Mouse (Mus musculus) forebrain, embryonic 15.5 days (tissue): ENCODE measurements at regions not wholly inside any gene's neighbourhood (a gene's known extent, or its start where the extent isn't known, plus 50 kb on each side); places are given as distances from the start of the nearest gene placed in this dataset.

Experiments used
- ATAC-seq: fragments of 200-750 bp; cut with Nextera tagmentation; replicated peaks from 2 replicates; pipeline ENCODE4 v1.8.0; 2017; ENCODE audit warnings: mild to moderate bottlenecking, moderate TSS enrichment, moderate library complexity
- H3K27ac ChIP-seq: fragments of 300-500 bp; sonication (generic); replicated peaks from 2 replicates; pipeline ENCODE4 v1.5.1; 2015; ENCODE audit warnings: mild to moderate bottlenecking, inconsistent platforms
- H3K27me3 ChIP-seq: fragments of 300-500 bp; sonication (generic); 2 replicates; pipeline ENCODE4 v1.6.1; 2015; ENCODE audit warnings: inconsistent platforms
- H3K36me3 ChIP-seq: fragments of 300-500 bp; sonication (generic); 2 replicates; pipeline ENCODE4 v1.6.1; 2015; ENCODE audit warnings: mild to moderate bottlenecking, inconsistent platforms
- H3K4me1 ChIP-seq: fragments of 300-500 bp; sonication (generic); 2 replicates; pipeline ENCODE4 v1.6.1; 2015; ENCODE audit warnings: inconsistent platforms
- H3K4me2 ChIP-seq: fragments of 300-500 bp; sonication (generic); replicated peaks from 2 replicates; pipeline ENCODE4 v1.6.1; 2015; ENCODE audit warnings: mild to moderate bottlenecking, inconsistent platforms
- H3K4me3 ChIP-seq: fragments of 300-500 bp; sonication (generic); 2 replicates; pipeline ENCODE4 v1.5.1; 2015; ENCODE audit warnings: mild to moderate bottlenecking, inconsistent platforms
- H3K9ac ChIP-seq: fragments of 300-500 bp; sonication (generic); replicated peaks from 2 replicates; pipeline ENCODE4 v1.6.1; 2015; ENCODE audit warnings: mild to moderate bottlenecking, inconsistent platforms
- H3K9me3 ChIP-seq: fragments of 300-500 bp; sonication (generic); 2 replicates; pipeline ENCODE4 v1.6.1; 2016; ENCODE audit warnings: inconsistent platforms
- WGBS: fragments of 180-500 bp; shearing (Covaris S2); methylation state at CpG from one replicate; pipeline ENCODE4 v1.1.7; 2015; ENCODE audit warnings: mixed read lengths; 5-methylcytosine and 5-hydroxymethylcytosine counted together

DNA sequence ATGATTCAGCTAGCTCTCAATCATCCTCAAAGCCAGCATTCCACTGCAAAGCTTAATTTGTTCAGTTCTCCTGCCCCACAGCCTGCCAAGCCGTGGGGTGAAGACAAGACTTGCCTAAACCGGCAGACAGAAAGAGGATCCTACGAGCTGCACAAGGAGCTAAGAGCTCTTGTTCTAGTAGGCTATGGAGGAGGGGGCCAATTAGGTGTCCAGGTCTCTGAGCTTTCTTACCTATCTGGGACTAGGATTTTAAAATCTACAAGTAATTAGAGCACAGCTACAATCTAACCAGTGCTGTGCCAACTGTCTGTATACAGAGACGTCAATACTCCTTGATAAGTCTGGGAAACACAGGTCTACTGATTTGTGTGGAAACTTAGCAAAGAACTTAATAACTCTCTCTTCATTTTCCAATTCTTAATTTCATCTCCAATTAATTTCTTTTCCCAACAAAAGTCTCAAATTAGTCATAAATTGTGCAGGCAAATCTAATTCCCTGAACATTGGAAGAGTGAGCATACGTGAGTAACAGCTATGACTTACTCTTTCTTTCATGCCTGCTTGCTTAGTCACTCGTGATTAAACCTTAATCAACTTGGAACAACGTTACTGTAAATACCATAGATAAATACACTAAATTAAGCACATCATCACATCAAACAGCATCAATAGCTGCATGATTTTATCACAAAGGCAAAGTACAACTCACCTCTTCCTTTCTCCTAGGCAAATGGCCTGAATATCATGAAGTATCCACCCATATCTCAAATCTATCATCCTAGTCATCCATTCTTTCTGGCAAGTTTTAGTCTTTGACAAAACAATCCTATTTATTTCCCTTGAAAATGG, 87.1 kb upstream of the Mtap start:
- no peak overlapping the region for H3K4me2 ChIP-seq
- no peak overlapping the region for H3K9ac ChIP-seq
- H3K36me3 ChIP-seq: no peaks in the 10 kb centered on the region
- no peak overlapping the region for H3K4me3 ChIP-seq
- H3K4me1 ChIP-seq: no peaks in the 10 kb centered on the region
- H3K27me3 ChIP-seq: no peaks in the 10 kb centered on the region
- no peaks in the 10 kb centered on the region for H3K9me3 ChIP-seq
- no peak overlapping the region for H3K27ac ChIP-seq
- 68% methylated on average over 7 of the region's 7 CpGs for WGBS
- ATAC-seq: no peak

DNA sequence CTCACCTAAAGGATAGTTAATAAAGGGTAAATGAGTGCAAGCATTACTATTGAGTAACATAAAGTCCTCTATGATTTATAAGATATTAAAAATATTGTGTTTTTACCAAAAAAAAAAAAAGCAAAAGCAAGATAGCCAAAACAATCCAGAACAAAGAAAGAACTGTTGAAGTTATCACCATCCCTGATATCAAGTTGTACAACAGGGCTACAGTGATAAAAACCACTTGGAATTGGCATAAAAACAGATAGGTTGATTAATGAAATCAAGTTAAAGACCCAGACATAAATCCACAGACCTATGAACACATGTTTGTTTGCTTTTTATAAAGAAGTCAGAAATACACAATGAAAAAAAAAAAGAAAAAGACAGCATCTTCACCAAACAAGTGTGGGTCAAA, 92.4 kb upstream of the Mtap start:
- Histone ChIP-seq H3K4me3 (no peak overlapping the region), H3K4me1 (no peaks in the 10 kb centered on the region), H3K27ac (no peak overlapping the region), H3K27me3 (no peaks in the 10 kb centered on the region), H3K9me3 (no peaks in the 10 kb centered on the region), H3K4me2 (no peak overlapping the region), H3K9ac (no peak overlapping the region), H3K36me3 (no peaks in the 10 kb centered on the region)
- no peak for ATAC-seq

DNA sequence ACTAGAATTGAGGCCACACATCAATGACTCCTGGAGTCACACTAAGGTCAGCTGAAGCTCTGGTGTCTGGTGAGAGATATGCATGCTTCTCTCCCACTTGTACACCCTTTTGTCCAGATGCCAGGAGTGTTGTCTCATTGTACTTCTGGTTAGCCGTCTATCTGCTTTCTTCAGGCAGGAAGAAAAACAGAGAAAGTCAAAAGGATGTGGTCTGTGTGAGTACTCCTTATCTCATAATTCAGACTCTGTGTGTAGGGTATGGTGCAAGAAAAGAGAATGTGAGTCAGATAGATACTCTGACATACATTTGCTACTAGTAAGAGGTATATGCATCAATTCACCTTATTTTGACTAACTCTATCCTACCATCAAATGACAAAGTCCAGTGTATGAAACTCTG, 92.9 kb upstream of the Mtap start:
- Histone ChIP-seq H3K4me3 (no peak overlapping the region), H3K36me3 (no peaks in the 10 kb centered on the region), H3K9me3 (no peaks in the 10 kb centered on the region), H3K27ac (no peak overlapping the region), H3K4me2 (no peak overlapping the region), H3K9ac (no peak overlapping the region), H3K27me3 (no peaks in the 10 kb centered on the region), H3K4me1 (no peaks in the 10 kb centered on the region)
- no peak for ATAC-seq
- WGBS: 72% methylated on average over 1 of the region's 1 CpGs

DNA sequence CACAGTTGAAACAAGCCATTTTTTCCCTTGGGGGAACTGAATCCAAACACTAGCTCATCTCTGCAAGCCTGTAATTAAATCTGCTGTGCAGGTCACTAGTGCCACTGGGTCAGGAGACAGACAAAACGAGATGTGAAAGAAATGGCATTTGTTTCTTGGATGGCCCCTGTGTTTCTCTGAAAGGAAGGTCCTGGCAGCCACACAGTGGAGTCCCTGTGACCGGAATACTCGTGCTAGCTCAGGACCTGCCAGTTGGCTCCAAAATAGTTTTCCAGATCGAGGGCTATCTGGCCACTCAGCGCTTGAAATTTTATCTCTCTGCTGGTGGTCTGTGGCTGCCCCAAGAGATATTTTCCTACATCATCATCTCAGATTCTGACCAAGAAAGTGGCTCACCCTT, 96.1 kb upstream of the Mtap start:
- no peak for ATAC-seq

DNA sequence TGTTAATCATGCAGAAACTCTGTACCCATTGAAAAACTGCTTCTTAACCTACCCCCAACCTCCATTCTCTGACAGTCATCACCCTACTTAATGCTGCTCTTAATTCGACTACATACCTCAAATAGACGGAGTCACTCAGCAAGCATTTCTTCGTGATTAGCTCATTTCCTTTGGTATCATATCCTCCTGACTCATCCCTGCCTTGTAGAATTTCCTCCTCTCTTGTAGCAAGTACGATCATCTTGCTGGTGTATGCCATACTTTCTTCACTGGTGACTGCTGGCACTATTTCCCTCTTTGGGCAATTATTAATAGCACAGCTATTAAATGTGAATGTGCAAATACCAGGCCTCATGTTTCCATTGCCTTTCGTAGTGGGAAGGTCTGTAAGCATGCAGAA, 98.0 kb upstream of the Mtap start:
- H3K36me3 ChIP-seq: no peaks in the 10 kb centered on the region
- H3K9me3 ChIP-seq: no peaks in the 10 kb centered on the region
- 74% methylated on average over 5 of the region's 5 CpGs for WGBS
- no peak overlapping the region for H3K4me2 ChIP-seq
- H3K9ac ChIP-seq: no peak overlapping the region
- ATAC-seq: no peak
- no peak overlapping the region for H3K27ac ChIP-seq
- H3K27me3 ChIP-seq: no peaks in the 10 kb centered on the region
- H3K4me3 ChIP-seq: no peak overlapping the region
- H3K4me1 ChIP-seq: no peaks in the 10 kb centered on the region

More for the DNA sequence above, 96.1 kb upstream of the Mtap start:
- H3K9me3 ChIP-seq: no peaks in the 10 kb centered on the region
- no peaks in the 10 kb centered on the region for H3K36me3 ChIP-seq
- H3K27ac ChIP-seq: no peak overlapping the region
- WGBS: 49% methylated on average over 5 of the region's 5 CpGs
- no peaks in the 10 kb centered on the region for H3K4me1 ChIP-seq
- H3K9ac ChIP-seq: no peak overlapping the region
- no peak overlapping the region for H3K4me3 ChIP-seq
- no peaks in the 10 kb centered on the region for H3K27me3 ChIP-seq
- H3K4me2 ChIP-seq: no peak overlapping the region

DNA sequence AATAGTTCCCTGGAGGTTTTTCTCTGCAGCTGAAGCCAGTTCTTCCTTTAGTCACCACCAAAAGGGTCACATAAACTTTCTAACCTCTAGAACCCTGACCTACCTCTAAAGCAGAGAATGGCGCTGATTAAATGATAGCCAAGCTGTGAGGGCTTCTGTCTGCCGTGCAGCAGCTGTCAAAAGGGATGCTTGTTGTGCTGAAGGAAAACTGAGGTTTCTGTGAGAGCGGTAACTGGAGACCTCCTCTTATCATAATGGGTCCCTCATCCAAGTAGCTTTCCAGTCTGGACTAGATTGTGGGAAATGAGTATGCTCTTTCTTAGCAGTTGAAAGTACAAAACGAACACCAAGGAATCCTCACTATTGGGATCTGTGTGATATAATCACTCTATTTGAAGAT, 98.8 kb upstream of the Mtap start:
- Histone ChIP-seq H3K4me1 (no peaks in the 10 kb centered on the region), H3K9me3 (no peaks in the 10 kb centered on the region), H3K4me3 (no peak overlapping the region), H3K27ac (no peak overlapping the region), H3K9ac (no peak overlapping the region), H3K36me3 (no peaks in the 10 kb centered on the region), H3K4me2 (no peak overlapping the region), H3K27me3 (no peaks in the 10 kb centered on the region)
- WGBS: 66% methylated on average over 4 of the region's 4 CpGs
- no peak for ATAC-seq

DNA sequence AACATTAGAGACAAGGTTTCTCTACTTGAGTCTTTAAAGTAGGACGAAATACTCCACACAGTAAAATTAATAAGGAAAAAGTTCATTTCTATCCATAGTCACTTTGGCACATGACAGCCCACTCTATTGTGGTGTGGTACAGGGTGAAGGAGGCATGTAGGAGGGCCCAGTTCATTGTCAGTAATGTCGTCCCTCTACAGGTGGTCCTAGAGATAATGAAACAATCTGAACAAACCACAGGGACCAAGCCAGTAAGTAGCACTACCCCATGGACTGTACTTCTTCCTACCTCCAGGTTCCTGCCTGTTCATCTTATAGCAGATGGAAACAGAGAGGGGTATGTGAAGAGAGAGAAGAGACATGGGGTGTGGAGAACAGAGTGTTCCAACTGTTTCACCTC, 102.1 kb upstream of the Mtap start:
- no peak for ATAC-seq
- H3K4me1 ChIP-seq: no peaks in the 10 kb centered on the region
- H3K36me3 ChIP-seq: no peaks in the 10 kb centered on the region
- no peak overlapping the region for H3K4me3 ChIP-seq
- H3K27me3 ChIP-seq: no peaks in the 10 kb centered on the region
- H3K9me3 ChIP-seq: no peaks in the 10 kb centered on the region
- 82% methylated on average over 2 of the region's 2 CpGs for WGBS
- no peak overlapping the region for H3K27ac ChIP-seq
- H3K4me2 ChIP-seq: no peak overlapping the region
- no peak overlapping the region for H3K9ac ChIP-seq

DNA sequence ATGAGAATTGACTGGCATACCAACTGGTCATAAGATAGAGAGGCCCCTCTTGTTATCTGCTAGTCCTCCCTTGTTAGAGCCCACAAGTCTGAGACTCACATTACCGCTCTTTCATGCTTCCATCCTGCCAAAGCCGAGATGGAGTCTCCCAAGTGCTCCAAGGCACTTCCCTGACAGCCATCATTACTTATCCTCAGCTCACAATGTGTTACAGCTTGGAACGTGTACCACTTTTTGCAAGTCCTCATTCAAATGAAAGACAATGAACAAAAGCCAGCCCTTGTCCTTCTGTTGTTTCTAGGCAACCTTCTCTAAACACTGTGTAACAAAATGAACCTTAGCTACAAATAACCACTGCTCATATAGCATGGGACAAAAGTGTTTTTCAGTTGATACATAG, 102.6 kb upstream of the Mtap start:
- ATAC-seq: no peak
- no peaks in the 10 kb centered on the region for H3K4me1 ChIP-seq
- H3K36me3 ChIP-seq: no peaks in the 10 kb centered on the region
- H3K4me3 ChIP-seq: no peak overlapping the region
- no peak overlapping the region for H3K9ac ChIP-seq
- no peak overlapping the region for H3K4me2 ChIP-seq
- no peaks in the 10 kb centered on the region for H3K9me3 ChIP-seq
- WGBS: 61% methylated on average over 3 of the region's 3 CpGs
- H3K27ac ChIP-seq: no peak overlapping the region
- no peaks in the 10 kb centered on the region for H3K27me3 ChIP-seq

DNA sequence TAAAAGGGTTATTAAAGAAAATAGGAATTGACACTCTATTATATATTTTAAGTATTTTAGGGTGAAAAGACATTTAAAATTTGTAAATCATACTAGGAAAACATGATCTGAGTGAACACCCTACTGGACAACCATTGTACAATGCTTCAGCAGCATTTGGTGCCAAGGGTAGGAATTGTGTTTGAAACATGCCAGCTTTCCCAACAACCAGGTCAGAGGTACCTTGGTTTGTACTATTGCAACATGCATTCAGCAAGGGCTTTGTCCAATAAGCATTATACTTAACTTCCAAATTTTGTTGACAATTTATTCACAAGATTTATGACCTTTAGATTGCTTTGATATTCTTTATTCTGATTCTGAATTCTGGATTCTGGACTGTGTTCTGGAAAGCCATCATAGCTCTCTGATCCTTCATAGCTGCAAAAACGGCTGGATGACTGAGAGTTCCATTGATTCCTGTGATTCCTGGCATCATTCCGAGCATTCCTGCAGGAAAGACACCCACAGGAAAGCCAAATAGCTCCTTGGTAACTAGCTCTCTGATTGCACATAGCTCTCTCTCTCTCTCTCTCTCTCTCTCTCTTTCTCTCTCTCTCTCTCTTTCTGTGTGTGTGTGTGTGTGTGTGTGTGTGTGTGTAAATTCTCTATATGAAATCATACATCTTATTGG, 124.1 kb upstream of the Mtap start:
- Histone ChIP-seq H3K27ac (no peak overlapping the region), H3K4me2 (no peak overlapping the region), H3K36me3 (no peaks in the 10 kb centered on the region), H3K4me3 (no peak overlapping the region), H3K27me3 (no peaks in the 10 kb centered on the region), H3K9me3 (no peaks in the 10 kb centered on the region), H3K9ac (no peak overlapping the region), H3K4me1 (no peaks in the 10 kb centered on the region)
- ATAC-seq: no peak
- WGBS: 51% methylated on average over 2 of the region's 2 CpGs

DNA sequence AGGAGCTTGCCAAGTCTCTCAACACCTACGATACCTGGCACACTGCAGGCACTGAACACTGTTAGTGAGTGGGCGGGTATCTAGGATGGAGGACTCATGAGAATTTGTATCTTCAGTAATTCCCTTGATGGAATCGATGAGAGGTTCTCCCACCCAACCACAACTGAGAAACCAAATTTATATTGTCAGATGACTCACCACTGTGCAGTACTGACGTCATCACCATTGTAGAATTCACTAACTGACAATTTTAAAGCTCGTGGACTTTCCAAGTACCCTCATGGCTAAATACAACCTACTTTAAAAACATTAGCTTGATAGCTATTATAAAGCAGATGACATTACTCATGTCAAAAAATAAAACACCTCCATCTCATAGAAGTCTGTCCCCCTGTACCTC, 128.4 kb upstream of the Mtap start:
- Histone ChIP-seq H3K4me2 (no peak overlapping the region), H3K4me3 (no peak overlapping the region), H3K36me3 (no peaks in the 10 kb centered on the region), H3K4me1 (no peaks in the 10 kb centered on the region), H3K27ac (no peak overlapping the region), H3K9ac (no peak overlapping the region), H3K27me3 (no peaks in the 10 kb centered on the region), H3K9me3 (no peaks in the 10 kb centered on the region)
- no peak for ATAC-seq
- 90% methylated on average over 5 of the region's 5 CpGs for WGBS

DNA sequence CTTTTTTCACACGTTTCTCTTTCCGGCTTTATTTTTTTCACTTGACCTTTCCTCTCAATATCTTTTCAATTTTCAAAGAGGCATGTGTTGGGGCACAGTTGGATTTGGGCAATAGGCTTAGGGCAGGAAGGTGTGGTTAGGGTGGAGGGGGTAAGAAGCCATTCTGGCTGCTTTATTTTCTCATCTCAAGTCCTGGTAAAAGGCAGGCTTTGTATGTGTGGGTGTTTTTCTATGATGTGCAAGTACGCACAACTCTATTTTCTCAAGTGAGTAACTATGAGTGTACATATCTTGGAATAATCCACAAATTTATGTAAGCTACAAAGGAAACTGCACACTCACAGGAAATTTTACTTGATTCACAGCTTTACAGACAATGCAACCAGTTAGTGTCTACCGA, 121.5 kb upstream of the Ifne start:
- Histone ChIP-seq H3K27ac (no peak overlapping the region), H3K4me1 (no peaks in the 10 kb centered on the region), H3K4me2 (no peak overlapping the region), H3K27me3 (no peaks in the 10 kb centered on the region), H3K4me3 (no peak overlapping the region), H3K9ac (no peak overlapping the region), H3K36me3 (no peaks in the 10 kb centered on the region), H3K9me3 (no peaks in the 10 kb centered on the region)
- whole genome bisulfite sequencing: 86% methylated on average over 4 of the region's 4 CpGs
- no peak for ATAC-seq

DNA sequence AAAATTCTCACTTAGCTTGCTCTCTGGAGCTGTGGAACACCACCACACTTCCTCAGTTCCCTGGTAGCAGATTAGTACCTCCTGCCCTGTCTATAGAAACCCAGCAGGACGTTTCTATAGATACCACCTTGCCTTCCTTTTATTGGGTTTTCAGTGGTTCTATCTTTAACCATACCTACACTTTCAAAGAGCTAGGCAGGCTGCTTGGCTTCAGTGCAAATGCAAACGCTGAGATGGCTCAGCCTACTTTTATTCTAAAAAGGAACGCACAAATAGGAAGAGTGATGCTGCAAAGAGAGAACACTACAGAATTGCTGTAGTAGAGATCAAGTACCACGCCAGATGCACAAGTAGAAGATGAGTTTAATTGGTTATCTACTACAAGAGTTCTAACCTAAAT, 120.9 kb upstream of the Ifne start:
- no peak for ATAC-seq
- H3K9me3 ChIP-seq: no peaks in the 10 kb centered on the region

DNA sequence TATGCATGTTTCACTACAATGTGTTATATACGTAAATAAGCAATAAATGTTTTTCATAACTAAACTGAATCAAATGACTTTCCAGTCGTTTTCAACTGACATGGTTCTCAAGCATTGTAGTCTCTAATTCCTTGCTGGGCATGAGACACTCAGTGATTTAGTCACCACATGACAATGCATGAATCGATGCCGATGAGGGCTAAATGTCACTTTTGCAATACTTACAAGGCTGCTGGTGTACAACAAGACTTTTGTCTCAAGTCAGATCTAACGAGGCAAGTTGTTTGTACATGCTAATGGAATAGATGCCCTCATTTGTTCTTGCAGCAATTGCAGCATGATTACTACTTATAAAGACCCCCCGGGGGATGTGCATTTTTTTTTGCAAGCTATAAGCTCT, 120.2 kb upstream of the Ifne start:
- H3K36me3 ChIP-seq: no peaks in the 10 kb centered on the region
- H3K4me2 ChIP-seq: no peak overlapping the region
- 57% methylated on average over 6 of the region's 6 CpGs for WGBS
- H3K27ac ChIP-seq: no peak overlapping the region
- no peak overlapping the region for H3K9ac ChIP-seq
- no peak for ATAC-seq
- H3K9me3 ChIP-seq: no peaks in the 10 kb centered on the region
- no peak overlapping the region for H3K4me3 ChIP-seq
- H3K27me3 ChIP-seq: no peaks in the 10 kb centered on the region
- H3K4me1 ChIP-seq: no peaks in the 10 kb centered on the region

More for the DNA sequence above, 120.9 kb upstream of the Ifne start:
- no peak overlapping the region for H3K9ac ChIP-seq
- no peak overlapping the region for H3K27ac ChIP-seq
- H3K27me3 ChIP-seq: no peaks in the 10 kb centered on the region
- H3K36me3 ChIP-seq: no peaks in the 10 kb centered on the region
- 66% methylated on average over 4 of the region's 4 CpGs for WGBS
- no peak overlapping the region for H3K4me3 ChIP-seq
- H3K4me1 ChIP-seq: no peaks in the 10 kb centered on the region
- H3K4me2 ChIP-seq: no peak overlapping the region
